Mouse (Mus musculus): ENCODE results near the gene Wnt8b.

GRCm38 (mm10) chr19:44461500-44461899, 31.8 kb upstream of the Wnt8b start:
- TF ChIP-seq TCF12 (IDR thresholded peaks at IDR 0.05; ENCODE audit: low read depth, low read length), result no peak
- TF ChIP-seq SMC3 (IDR thresholded peaks at IDR 0.05; ENCODE audit: low read depth, low read length), result no peak
- no peak for TF ChIP-seq UBTF (IDR thresholded peaks at IDR 0.05; ENCODE audit: low read depth, low read length)
- no peak for TF ChIP-seq ZNF384 (IDR thresholded peaks at IDR 0.05; ENCODE audit: low read depth, low read length)
- no peak for TF ChIP-seq GABPA (IDR thresholded peaks at IDR 0.05; ENCODE audit: insufficient replicate concordance, low read depth, low read length)

All from CH12.LX (cell line).